Mouse (Mus musculus) kidney, adult 2 months (tissue): ENCODE data around the gene Dusp7.

Source experiments
- CTCF ChIP-seq: fragments of 200-500 bp; conservative IDR thresholded peaks from 2 replicates; pipeline ENCODE4 v1.5.1; 2011; ENCODE audit warnings: low read depth, mild to moderate bottlenecking, control low read depth, low read length, moderate library complexity, mixed read lengths; ENCODE audit not compliant: insufficient read depth, insufficient read length
- POLR2A ChIP-seq: fragments of 200-500 bp; IDR thresholded peaks from one replicate; pipeline ENCODE4 v1.6.1; 2011; ENCODE audit warnings: low read depth, low read length, control low read depth

- TF ChIP-seq CTCF (no peak), POLR2A (no peak)
Measured at GRCm38 (mm10) chr9:106339173-106339558, 29.3 kb upstream of the Dusp7 start.
